Mouse (Mus musculus) liver (tissue): ENCODE measurements around the gene Nemp1.
A peak's percentile ranks its signal among the peaks of the same experiment; 100 is the strongest.

Experiments used
- DNase-seq: peaks from one replicate; pipeline ENCODE4 v3.0.0-alpha.2; 2020; ENCODE audit warnings: mixed read lengths

Gene Nemp1

DNA sequence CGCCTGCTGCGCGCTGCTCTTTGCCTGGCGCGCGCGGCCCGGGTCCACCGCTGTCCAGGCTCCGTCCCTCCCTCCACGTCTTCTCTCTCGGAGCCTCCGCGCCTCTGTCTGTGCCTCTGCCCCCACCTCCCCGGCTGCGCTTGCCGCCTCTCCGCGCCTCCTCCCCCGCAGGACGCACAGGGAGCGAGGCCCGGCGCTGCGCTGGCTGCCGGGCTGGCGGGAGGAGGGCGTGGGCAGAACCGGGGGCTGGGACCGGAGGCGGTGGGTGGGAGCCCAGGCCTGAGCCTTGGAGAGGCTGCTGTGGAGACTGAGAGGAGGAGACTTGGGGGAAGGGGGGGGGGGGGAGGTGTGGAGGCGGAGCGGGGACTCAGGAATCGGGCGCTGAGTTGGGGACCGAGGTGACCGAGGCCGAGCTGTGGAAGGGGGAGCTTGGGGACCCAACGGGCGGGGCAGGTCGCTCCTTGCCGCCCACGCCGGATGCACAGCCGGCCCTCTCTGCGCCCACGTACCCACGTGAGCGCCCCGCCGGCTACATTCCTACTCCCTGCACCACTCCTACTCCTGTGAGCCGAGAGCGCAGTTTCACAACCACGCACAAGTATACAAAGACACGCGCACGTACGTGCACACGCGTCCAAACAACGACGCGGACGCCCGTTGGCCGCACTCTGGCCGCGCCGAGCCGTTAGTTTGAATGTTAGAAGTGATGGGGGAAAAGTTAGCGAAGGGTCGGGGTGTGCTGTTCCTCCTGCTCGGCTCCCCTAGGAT lies at the start of gene Nemp1:
Gene Nemp1, plus strand, starts transcription at position 401 of the 768 bp plus-strand sequence.
- peak; percentile 77 for DNase-seq

DNA sequence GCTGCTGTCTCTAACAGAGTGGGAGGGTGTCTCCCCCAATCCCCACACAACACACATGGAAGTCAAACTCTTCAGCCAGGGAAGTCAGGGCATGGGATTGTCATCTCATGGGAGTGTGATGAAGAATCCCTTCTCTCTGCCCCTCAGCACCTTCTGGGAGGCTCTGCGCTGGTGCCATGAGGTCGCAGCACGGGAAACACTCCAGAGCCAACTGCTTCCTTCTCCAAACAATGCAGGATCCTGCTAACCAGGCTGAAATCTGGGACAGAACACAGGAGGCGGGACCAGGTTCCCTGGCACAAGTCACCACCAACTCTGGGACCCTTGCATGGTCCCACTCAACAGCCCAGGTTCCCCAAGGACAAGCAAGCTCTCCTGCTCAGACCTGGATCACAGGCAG lies 49.4 kb upstream of the Nemp1 start:
- no peak for DNase-seq

DNA sequence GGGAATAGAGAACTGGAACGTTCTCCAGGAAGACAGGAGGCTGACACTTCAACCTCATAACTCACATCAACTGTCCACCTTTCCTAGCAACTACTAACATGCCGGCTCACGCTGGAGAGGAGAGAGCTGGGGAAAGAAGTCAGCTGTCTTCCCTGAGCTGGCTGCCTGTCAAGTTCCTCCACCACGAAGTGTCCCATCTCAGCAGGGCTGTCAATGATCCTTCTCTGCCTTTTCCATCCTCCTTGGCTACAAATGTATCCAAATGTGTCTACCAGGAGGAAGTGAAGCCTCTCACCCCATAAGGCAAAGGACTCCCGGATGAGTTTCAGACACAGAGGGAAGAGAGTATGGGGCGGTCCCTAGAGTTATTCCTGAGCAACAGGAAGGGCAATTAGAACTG lies 48.5 kb upstream of the Nemp1 start:
- no peak for DNase-seq

DNA sequence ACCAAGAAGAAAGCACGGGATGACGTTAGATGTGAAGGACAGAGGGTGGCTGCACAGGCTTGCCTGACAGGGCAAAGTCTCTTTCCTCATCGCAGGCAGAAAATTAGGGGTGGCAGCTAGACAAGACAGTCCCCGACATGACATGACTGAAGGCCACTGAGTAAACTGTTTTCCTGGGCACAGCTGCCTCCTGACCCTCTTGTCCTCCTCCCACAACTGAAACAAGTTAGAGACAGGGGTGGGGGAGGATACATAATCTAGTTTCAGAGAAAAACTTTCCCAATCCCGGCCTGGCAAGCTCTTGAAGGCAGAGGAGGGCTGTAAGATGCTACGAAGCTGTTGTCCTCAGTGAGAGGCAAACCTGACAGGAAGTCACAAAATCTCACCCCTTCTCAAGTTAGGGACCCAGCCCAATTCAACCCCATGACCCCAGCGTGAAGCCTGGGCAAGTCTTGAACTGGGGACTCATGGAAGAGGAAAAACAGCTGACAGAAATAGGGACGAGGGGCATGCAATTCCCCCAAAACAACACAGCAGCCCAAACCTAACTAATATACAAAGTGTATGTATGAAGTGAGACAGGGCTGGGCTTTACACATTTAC lies 47.5 kb upstream of the Nemp1 start:
- no peak for DNase-seq

DNA sequence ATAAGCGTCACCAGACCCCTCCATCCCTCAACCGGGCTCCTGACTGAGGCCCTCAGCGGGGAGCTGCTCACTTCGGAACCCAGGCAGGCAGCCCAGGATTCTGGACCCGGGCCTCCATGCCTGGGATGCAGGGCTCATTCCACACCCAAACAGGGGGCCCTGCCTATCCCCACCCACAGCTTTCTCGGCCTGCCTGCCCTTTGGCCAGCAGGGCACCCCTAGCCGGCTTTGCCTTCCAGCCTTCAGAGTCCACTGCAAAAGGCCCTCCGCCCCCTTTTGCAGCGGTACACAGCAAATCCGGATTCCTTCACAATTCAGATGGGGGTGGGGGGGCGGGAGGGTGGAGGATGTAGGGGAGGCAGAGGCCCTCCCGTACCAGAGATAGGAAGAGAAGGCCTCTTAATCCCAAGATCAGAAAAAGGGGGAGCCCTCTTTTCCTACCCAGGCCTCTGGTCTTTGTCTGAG lies 46.7 kb upstream of the Nemp1 start:
- peak; percentile 36 for DNase-seq

DNA sequence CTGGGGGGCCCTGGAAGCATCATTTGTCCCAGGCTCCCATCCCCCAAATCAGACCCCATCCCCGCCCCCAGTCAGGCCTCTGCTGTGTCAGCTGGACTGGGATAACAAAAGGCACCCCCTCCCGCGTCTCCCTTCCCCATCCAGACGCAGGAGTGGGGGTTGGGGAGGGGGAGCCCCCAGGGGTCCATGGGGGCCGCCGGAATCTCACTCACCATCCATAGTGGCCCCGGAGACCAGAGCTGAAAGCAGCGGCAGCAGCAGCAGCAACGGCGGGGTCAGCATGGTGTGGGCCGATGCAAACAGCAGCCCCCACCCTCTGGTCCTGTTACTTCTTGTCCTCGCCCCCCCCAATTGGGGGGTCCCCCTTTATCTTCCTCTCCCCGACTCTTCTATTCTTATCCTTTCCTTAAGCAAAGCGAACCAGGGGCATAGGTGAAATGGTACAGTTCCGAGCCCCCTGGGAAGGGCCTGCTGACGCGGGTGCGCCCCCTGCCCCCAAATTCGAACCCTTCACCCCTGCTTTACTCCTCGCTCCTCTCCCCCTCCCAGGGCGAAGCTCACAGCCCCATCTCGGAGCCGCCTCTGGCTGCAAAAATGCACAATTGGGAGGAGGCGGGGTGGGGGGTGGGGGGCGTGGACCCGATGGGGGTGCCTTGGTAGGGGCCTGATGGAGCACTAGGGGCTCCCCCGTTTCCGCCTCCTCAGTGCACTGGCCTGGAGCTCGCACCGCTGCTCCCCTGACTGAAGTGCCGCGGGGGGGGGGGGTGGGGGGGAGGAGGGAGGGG lies 46.1 kb upstream of the Nemp1 start, which contains the start of gene Lrp1:
Gene Lrp1, minus strand, starts transcription at position 743 of the 785 bp plus-strand sequence.
- DNase-seq, result peak; percentile 66

DNA sequence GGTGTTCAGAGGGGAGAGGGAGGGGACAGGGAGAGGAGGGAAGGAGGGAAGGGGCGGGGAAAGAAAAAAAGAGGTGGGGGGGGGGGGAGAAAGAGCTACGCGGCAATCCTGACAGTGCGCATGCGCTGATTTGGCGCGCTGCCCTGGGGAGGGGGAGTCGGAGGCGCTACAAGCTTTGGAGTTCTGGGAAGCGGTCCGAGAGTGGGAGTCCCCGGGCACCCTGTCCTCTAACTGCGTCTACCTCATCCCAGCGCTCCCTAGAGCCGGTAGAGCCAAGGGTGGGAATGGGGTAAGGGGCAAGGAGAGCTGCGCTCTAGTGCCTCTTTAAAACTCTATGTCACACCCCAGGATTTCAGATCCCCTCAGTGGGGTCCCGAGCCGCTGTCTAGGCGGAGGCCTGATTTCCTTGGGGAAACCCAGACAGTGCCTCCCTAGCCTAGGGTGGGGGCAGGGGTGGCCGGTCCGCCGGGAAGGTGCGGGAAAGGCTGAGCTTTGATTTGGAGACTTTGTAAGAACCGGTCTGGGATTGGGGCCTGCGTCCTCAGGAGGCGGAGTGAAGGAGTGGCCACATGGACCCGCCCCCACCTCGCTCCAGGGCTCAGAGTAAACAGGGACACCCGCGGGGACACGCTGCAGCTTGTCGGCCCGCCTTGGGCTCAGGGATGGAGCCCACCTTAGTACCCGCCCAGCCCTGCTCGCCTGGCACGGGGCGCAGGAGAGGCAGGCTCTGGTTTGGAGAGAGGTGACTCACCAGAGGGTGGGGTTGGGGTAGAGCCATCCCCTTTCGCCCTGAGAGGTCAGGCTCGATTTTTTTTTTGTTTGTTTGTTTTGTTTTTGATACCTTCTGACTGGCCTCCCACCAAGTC lies 45.3 kb upstream of the Nemp1 start:
- peak; percentile 79 for DNase-seq

DNA sequence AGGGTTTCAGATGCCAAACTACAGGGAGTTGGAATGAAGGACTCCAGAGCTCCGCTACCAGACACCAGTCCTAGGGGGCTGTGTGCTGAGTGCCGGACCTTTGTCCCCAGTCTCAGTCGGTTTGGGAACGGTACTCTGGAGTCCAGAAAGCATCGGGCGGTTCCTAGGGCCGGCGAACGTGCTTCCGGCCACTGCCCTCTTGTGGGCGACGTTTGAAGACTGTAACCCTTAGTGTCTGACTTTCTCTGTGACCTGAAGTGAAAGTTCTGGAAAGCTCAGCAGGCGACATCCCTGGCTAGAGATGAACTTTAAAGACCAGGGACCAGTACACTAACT lies 44.7 kb upstream of the Nemp1 start:
- DNase-seq, result peak; percentile 51

DNA sequence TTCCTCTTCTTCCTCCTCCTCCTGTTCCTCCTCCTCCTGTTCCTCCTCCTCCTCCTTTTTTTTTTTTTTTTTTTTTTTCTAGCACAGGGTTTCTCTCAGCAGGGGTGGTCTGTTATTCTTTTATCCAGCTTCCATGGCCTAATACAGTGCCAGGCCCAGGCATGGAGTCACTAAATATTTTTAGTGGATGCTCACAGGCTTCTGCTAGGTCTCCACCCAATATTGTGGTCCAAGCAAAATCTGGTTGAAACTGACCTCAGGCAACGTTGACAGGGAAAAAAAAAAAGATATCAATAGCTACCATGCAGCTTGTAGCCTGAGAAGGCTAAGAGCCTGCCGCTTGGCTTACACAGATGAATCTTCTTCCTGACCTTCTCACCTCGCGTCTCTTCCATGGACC lies 44.0 kb upstream of the Nemp1 start:
- DNase-seq, result no peak

DNA sequence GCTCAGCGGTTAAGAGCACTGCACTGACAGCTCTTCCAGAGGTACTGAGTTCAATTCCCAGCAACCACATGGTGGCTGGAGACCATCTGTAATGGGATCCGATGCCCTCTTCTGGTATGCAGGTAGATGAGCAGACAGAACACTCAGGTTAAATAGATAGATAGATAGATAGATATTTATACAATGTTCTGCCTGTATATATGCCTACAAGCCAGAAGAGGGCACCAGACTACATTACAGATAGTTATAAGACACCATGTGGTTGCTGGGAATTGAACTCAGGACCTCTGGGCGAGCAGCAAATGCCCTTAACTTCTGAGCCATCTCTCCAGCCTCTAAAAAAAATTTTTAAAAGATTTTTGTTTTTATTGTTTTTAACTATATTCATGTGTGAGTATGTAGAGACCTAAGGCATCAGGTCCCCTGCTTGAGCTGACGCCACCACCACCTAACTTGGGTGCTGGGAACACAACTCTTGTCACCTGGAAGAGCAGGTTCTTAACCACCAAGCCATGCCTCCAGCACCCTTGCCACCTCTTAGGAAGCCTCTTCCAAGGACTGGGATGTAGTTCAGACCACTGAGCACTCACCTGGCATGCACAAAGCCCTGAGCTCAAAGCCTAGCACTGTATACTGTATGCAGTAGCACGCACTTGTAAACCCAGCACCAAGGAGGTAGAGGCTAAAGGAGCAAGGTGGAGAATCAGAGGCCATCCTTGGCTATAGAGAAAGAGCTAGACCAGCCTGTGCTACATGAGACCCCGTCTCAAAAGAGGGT lies 43.1 kb upstream of the Nemp1 start:
- DNase-seq, result no peak

DNA sequence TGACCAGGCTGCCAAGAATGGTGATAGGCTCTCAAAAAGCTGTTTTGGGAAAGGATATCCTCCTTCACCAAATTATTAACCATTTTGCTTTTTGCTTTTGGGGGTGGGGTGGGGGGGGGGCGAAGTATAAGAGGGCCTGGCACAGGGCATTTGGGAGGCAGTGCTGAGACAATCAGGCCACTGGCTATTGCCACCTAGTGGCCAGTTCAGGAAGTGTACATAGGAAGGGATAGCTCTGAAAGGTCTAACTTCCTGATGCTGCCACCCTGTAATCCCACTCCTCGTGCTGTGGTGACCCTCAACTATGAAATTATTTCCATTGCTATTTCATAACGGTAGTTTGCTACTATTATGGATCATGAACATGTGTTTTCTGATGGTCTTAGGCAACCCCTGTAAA lies 40.3 kb upstream of the Nemp1 start:
- no peak for DNase-seq

DNA sequence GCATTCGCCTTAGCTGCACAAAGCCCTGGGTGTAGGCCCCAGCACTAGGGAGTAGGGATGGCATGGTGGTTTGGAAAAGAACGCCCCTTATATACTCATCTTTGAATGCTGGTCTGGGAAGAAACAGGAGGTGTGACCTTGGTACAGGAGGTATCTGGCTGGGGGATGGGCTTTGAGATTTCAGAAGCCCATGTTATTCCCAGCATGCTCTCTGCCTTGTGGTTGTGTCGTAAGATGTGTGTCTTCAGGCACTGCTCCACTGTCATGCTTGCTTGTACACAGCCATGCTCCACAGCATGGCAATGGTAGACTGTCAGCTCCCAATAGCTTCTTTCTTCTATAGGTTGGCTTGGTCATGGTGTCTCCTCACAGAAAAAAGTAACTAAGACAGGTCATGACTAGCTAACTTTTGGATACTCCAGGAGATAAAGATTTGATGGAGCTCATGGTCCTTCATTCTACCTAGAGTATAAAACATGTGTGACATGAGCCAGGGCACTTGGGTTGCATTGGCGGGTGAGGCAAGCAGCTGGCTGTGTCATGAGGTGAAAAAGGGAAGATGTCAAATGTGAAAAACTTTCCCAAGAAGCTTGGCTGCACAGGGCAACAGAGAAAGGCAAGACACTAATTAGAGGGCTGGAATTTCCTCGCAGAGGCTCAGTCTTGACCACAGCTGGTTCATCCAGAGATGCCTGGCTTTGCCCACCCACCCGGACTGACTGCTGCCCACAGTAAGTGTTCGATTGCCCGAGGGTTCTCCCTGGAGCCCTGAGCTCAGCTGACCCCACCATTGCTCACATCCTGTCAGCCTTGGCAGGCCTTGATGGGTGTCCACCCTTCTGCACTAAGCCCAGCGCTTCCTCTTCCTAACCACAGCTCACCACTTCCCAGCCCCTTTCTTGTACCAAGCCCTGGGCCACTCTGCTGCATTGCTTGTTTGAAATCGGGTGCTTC lies 35.2 kb upstream of the Nemp1 start:
- no peak for DNase-seq

DNA sequence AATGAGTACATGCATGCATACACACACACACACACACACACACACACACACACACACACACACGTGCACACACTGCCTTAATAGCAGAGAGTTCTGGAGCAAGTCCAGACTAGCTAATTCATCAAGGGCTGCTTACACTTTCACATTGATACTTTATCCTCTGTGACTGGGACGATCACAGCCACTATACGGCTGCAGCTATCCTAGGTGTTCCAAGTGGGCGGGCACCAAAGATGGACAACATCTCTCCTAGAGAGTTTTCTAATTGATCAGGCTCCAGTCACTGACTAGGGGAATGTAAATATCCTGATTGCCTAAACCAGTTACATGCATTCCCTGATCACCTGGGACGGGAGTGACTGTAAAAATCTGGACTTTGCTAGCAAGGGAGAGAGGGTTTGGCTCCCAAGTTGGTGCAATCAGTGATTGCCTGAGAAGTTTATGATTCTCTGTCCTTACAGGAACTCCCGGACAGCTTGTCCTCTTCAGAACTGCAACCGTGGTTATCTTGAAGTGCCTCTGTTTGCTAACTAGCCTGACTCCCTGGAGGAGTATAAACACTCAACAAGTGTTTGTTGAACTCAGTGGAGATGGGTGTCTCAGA lies 33.9 kb upstream of the Nemp1 start:
- DNase-seq, result no peak

DNA sequence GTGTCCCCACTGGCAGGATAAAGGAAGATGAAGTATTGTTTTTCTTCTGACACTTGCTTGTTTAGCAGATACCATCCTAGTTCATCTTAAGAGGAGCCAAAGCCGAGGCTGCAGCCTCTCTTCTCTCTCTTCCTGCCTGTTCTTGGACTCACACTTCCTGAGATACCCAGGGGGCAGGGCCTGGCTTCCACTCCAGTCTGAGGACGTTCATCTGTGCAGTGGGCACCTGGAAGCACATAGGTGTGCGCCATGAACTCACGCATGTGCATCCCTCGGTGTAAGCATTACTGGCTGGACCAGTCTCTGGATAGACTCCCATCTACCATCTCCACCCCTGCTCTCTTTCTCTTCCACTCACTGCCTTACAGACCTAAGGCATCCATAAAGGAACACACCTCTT lies 26.3 kb upstream of the Nemp1 start:
- no peak for DNase-seq

DNA sequence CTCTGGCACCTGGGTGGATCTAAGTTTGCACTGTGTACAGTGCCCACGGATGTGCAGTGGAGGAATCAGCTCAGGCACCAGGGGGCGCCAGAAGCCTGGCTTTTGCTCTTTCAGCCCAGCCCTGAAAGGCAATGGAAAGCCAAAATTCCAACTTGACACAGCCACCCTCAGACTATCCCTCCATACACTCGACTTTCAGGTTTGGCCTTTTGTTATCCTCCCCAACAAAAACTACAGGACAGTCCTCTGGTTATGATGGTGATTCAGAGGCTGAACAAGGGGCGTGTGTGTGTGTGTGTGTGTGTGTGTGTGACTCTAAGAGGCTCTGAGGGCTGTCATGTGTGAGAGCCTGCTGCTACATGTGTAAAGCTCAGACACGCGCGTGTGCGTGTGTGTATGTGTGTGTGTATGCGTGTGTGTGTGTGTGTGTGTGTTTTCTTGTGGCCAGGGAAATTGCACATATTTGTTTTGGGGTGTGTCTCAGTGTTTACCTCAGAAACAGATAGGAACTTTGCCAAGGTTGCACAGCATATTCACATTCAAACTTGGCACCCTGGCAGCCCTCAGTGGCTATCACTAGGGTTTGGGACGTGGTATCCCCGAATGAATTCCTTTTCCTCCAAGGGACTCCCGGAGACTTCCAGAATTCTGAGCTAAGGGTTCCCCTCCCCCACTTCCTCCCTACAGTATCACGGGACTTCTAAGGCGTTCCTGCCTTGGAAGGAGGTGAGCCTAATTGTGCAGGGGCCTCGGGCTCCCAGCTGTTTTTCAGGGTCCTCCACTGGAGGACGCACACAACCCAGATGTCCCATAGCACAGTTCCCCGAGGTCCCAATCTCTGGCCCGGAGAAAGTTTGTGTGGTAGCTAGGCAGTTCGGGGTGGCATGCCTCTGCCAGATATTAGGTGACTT lies 24.6 kb upstream of the Nemp1 start:
- DNase-seq, result peak; percentile 89

DNA sequence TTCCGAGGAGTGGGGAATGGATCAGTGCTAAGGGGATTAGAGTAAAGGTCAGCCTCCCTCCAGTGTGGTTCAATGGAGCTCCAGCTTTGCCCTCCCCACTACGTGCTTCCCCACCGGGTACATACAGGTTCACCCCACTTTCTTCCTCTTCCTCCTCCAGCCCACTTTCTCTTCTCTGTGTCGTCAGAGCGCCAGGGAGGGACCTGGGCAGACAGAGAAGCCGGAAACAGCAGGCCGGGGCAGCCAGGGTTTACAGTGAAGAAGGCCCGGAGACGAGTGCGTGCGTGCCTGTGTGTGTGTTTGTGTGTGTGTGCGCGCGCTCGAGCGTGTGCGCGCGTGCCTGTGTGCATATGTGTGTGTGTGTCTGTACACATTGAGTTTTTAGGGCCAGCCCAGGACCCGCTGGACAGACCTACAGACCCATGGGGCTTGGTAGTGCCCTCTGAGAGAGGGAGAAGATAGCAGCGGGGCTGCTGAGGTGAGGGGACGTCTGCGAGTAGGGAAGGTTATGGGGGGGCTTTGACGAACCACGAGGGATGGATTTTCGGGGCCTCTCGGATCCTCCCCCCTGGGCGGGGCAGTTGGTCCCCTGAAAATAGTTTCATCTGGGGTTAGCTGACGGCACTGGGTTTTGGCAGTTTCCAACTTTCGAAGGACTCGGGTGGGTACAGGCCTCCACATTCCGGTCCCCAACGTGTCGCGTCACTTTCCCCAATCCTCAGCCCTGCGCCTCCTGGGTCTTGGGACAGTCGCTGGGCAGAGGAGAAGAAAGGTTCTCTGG lies 23.7 kb upstream of the Nemp1 start, which contains the start of gene Stat6:
Gene Stat6, plus strand, starts transcription at position 215 of the 781 bp plus-strand sequence.
- DNase-seq, result peak; percentile 82

DNA sequence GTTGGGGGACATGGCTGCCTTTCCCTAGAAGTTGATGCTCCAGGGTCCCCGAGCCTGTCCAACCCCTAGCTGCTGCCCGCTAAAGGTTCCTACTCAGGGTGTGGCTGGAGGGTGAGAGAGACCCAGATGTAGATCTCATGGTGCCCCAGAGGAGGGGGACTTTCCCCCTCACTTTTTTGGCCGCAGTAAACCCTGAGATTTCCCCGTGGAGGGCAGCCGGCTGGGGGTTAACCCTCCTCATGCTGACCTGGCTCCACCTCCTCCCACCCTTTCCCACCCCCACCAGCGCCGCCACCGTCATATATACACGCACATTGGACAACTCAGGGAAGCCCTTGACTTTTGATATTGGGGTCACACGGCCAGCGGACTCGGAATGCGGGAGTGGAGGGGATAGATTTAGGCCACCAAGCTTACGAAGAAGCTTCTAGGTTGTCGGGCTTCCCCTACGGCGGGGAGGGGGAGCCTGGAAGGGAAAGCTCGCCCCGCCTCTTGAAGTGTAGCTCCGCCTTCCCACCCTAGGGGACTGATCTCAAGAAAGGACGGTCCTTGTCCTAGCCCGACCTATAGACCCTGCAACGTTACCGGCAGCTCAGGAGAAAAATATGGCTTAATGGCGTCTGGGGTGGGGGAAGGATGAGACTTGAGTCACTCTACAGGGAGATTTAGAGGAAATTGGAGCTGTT lies 23.0 kb upstream of the Nemp1 start:
- peak; percentile 84 for DNase-seq

DNA sequence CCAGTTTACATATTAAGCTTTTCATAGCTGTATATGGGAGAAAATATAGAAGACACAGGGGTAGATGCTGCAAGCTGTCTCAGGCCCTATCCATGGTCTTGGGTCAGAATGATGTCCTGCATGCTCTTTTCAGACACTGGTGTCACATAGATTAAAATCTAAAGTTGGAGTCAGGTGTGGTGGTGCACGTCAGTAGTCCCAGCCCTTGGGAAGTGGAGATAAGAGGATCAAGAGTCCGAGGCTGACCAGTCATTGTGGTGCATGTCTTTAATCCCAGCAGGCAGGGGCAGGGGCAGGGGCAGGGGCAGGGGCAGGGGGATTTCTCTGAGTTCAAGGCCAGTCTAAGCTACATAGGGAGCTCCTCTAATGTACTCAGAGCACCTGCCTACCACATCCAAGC lies 20.9 kb upstream of the Nemp1 start:
- DNase-seq, result no peak
